9 mouse cellular contexts compared by ENCODE assay signal in genomic region chr1:80106269-80106668, GRCm38 (mm10).
DNase-seq lines count a peak whose midpoint lies in the region; ATAC-seq lines count a peak whose summit lies in the region.
"Had no signal": no experiment of that assay in that cellular context is flagged by ENCODE, and none has a peak within 500 bp of the region (broad histone marks: within the 10 kb centered on the region; RNA-seq: fewer than 3 reads in every experiment).

No protein-coding gene starts in this region.

- intact Hi-C loops in gastrocnemius, postnatal 14 days (cut with DNase I; ENCODE audit: low total_unique reads) = loop anchor here (5.0 kb wide), 1 partner anchor 319 kb away; no protein-coding TSS in a partner anchor

- WGBS in neural tube, embryonic 14.5 days = 78% methylated on average over 2 of the region's 2 CpGs

- H3K9ac ChIP-seq in neural tube, embryonic 14.5 days (replicated peaks; ENCODE audit: low read depth, low read length) = no peak overlapping the region

- H3K36me3 ChIP-seq in neural tube, embryonic 14.5 days (ENCODE audit: control insufficient read depth, insufficient read depth, low read length) = no peaks in the 10 kb centered on the region

- H3K4me2 ChIP-seq in neural tube, embryonic 14.5 days (ENCODE audit: low read depth, low read length) = no peak overlapping the region

- no peaks in the 10 kb centered on the region for H3K4me1 ChIP-seq in neural tube, embryonic 14.5 days (ENCODE audit: control insufficient read depth, insufficient read depth, low read length)

- no peak overlapping the region for H3K4me3 ChIP-seq in neural tube, embryonic 14.5 days (ENCODE audit: low read depth, low read length)

- H3K27ac ChIP-seq in neural tube, embryonic 14.5 days (ENCODE audit: low read depth, low read length) = no peak overlapping the region
- H3K27ac ChIP-seq: macrophage had no signal

- H3K9me3 ChIP-seq in neural tube, embryonic 14.5 days (ENCODE audit: control insufficient read depth, low read length) = no peaks in the 10 kb centered on the region

- DNase-seq in gastrocnemius, adult 18-20 months (ENCODE audit: low spot score) = peak; percentile 64
- DNase-seq in gastrocnemius, postnatal 14 days = no peak
- DNase-seq in neural tube, embryonic 10.5 days (ENCODE audit: extremely low spot score, low spot score) = no peak
- peak; percentile 7 for DNase-seq in c-Kit-positive CD71-positive TER-119-negative erythroid progenitor cells, embryonic 14.5 days (ENCODE audit: low read depth)
- peak; percentile 44 for DNase-seq in kidney, postnatal 14 days
- DNase-seq in retina, embryonic 14.5 days (ENCODE audit: low spot score) = peak; percentile 72
- no peak for DNase-seq in ovary, postnatal 36 days (ENCODE audit: low spot score)

- no peaks in the 10 kb centered on the region for H3K27me3 ChIP-seq in neural tube, embryonic 14.5 days (ENCODE audit: control insufficient read depth, insufficient read depth, low read length)

- peak; percentile 54 for ATAC-seq in neural tube, embryonic 14.5 days (ENCODE audit: low read depth)

Comparison
In these comparisons a context has a peak if more than half of its experiments do, and no peak if none do; other contexts are left out.
1. DNase-seq: peak in gastrocnemius, adult 18-20 months (single experiment), c-Kit-positive CD71-positive TER-119-negative erythroid progenitor cells, embryonic 14.5 days (single experiment), kidney, postnatal 14 days (single experiment) and retina, embryonic 14.5 days (single experiment); none in gastrocnemius, postnatal 14 days (single experiment), neural tube, embryonic 10.5 days (single experiment) and ovary, postnatal 36 days (single experiment).